Mouse (Mus musculus): ENCODE results near the gene Fam189a2. TPM values are rescaled to one million over a fixed set of nuclear protein-coding genes. Genes with fewer than 3 reads are reported as not detected.

Fam189a2 gene
- polyA plus RNA-seq, 1 experiment from 2014 or later = 2.9 TPM

- Histone ChIP-seq H3K27me3 (replicated peaks; ENCODE audit: control insufficient read depth, insufficient read depth, low read length) (no peaks in the 10 kb centered on the region), H3K36me3 (ENCODE audit: control insufficient read depth, insufficient read depth) (no peaks in the 10 kb centered on the region), H3K4me2 (replicated peaks; ENCODE audit: low read depth) (no peak overlapping the region), H3K9me3 (ENCODE audit: control insufficient read depth) (no peaks in the 10 kb centered on the region), H3K9ac (ENCODE audit: low read depth, low read length) (no peak overlapping the region), H3K4me1 (replicated peaks; ENCODE audit: control insufficient read depth, insufficient read depth, low read length) (0 out of 2 replicates have a peak, but pooled peaks cover 2% of the 10 kb centered on the region), H3K27ac (ENCODE audit: low read depth, low read length) (no peak overlapping the region), H3K4me3 (ENCODE audit: low read depth, low read length) (no peak overlapping the region)
- ATAC-seq = no peak
- TF ChIP-seq CTCF (IDR thresholded peaks at IDR 0.05; ENCODE audit: low read depth) = no peak
- 85% methylated on average over 7 of the region's 7 CpGs for WGBS
Measured at GRCm38 (mm10) chr19:24023351-24023750, 7.5 kb downstream of the Fam189a2 start.

- no peak for TF ChIP-seq CTCF (IDR thresholded peaks at IDR 0.05; ENCODE audit: low read depth)
- Histone ChIP-seq H3K36me3 (ENCODE audit: control insufficient read depth, insufficient read depth) (no peaks in the 10 kb centered on the region), H3K4me1 (replicated peaks; ENCODE audit: control insufficient read depth, insufficient read depth, low read length) (0 out of 2 replicates have a peak, but pooled peaks cover 2% of the 10 kb centered on the region), H3K4me3 (ENCODE audit: low read depth, low read length) (no peak overlapping the region), H3K9ac (ENCODE audit: low read depth, low read length) (no peak overlapping the region), H3K27ac (ENCODE audit: low read depth, low read length) (no peak overlapping the region), H3K27me3 (replicated peaks; ENCODE audit: control insufficient read depth, insufficient read depth, low read length) (no peaks in the 10 kb centered on the region), H3K9me3 (ENCODE audit: control insufficient read depth) (no peaks in the 10 kb centered on the region), H3K4me2 (replicated peaks; ENCODE audit: low read depth) (no peak overlapping the region)
- no peak for ATAC-seq
- 42% methylated on average over 3 of the region's 3 CpGs for WGBS
Measured at GRCm38 (mm10) chr19:24022771-24023170, 8.0 kb downstream of the Fam189a2 start.

GRCm38 (mm10) chr19:24022301-24022700, 8.5 kb downstream of the Fam189a2 start:
- Histone ChIP-seq H3K4me2 (replicated peaks; ENCODE audit: low read depth) (no peak overlapping the region), H3K27me3 (replicated peaks; ENCODE audit: control insufficient read depth, insufficient read depth, low read length) (no peaks in the 10 kb centered on the region), H3K4me1 (replicated peaks; ENCODE audit: control insufficient read depth, insufficient read depth, low read length) (peaks cover 3% of the 10 kb centered on the region), H3K9ac (ENCODE audit: low read depth, low read length) (no peak overlapping the region), H3K27ac (ENCODE audit: low read depth, low read length) (no peak overlapping the region), H3K4me3 (ENCODE audit: low read depth, low read length) (no peak overlapping the region), H3K9me3 (ENCODE audit: control insufficient read depth) (no peaks in the 10 kb centered on the region), H3K36me3 (ENCODE audit: control insufficient read depth, insufficient read depth) (no peaks in the 10 kb centered on the region)
- TF ChIP-seq CTCF (IDR thresholded peaks at IDR 0.05; ENCODE audit: low read depth) = no peak
- ATAC-seq = peak; percentile 37; the same call in 1 of the 2 replicates
- WGBS = 75% methylated on average over 6 of the region's 6 CpGs

GRCm38 (mm10) chr19:24020736-24021135, 10.1 kb downstream of the Fam189a2 start:
- no peak overlapping the region for H3K4me3 ChIP-seq (ENCODE audit: low read depth, low read length)
- H3K4me2 ChIP-seq (replicated peaks; ENCODE audit: low read depth) = no peak overlapping the region
- ATAC-seq = no peak
- no peaks in the 10 kb centered on the region for H3K27me3 ChIP-seq (replicated peaks; ENCODE audit: control insufficient read depth, insufficient read depth, low read length)
- no peak overlapping the region for H3K27ac ChIP-seq (ENCODE audit: low read depth, low read length)
- no peaks in the 10 kb centered on the region for H3K36me3 ChIP-seq (ENCODE audit: control insufficient read depth, insufficient read depth)
- WGBS = 77% methylated on average over 3 of the region's 3 CpGs
- peaks cover 9% of the 10 kb centered on the region for H3K4me1 ChIP-seq (replicated peaks; ENCODE audit: control insufficient read depth, insufficient read depth, low read length)
- no peak for TF ChIP-seq CTCF (IDR thresholded peaks at IDR 0.05; ENCODE audit: low read depth)
- no peak overlapping the region for H3K9ac ChIP-seq (ENCODE audit: low read depth, low read length)
- no peaks in the 10 kb centered on the region for H3K9me3 ChIP-seq (ENCODE audit: control insufficient read depth)

- Histone ChIP-seq H3K27ac (ENCODE audit: low read depth, low read length) (no peak overlapping the region), H3K4me2 (replicated peaks; ENCODE audit: low read depth) (no peak overlapping the region), H3K27me3 (replicated peaks; ENCODE audit: control insufficient read depth, insufficient read depth, low read length) (no peaks in the 10 kb centered on the region), H3K4me3 (ENCODE audit: low read depth, low read length) (no peak overlapping the region), H3K36me3 (ENCODE audit: control insufficient read depth, insufficient read depth) (no peaks in the 10 kb centered on the region), H3K9ac (ENCODE audit: low read depth, low read length) (no peak overlapping the region), H3K4me1 (replicated peaks; ENCODE audit: control insufficient read depth, insufficient read depth, low read length) (peaks cover 9% of the 10 kb centered on the region), H3K9me3 (ENCODE audit: control insufficient read depth) (no peaks in the 10 kb centered on the region)
- no peak for ATAC-seq
- no peak for TF ChIP-seq CTCF (IDR thresholded peaks at IDR 0.05; ENCODE audit: low read depth)
- 85% methylated on average over 9 of the region's 9 CpGs for WGBS
Measured at GRCm38 (mm10) chr19:24019609-24020008, 11.2 kb downstream of the Fam189a2 start.

GRCm38 (mm10) chr19:24018396-24018795, 12.4 kb downstream of the Fam189a2 start:
- no peak for ATAC-seq
- peaks cover 9% of the 10 kb centered on the region for H3K4me1 ChIP-seq (replicated peaks; ENCODE audit: control insufficient read depth, insufficient read depth, low read length)
- no peaks in the 10 kb centered on the region for H3K36me3 ChIP-seq (ENCODE audit: control insufficient read depth, insufficient read depth)
- WGBS = 65% methylated on average over 3 of the region's 3 CpGs
- no peaks in the 10 kb centered on the region for H3K9me3 ChIP-seq (ENCODE audit: control insufficient read depth)
- TF ChIP-seq CTCF (IDR thresholded peaks at IDR 0.05; ENCODE audit: low read depth) = no peak
- no peak overlapping the region for H3K4me3 ChIP-seq (ENCODE audit: low read depth, low read length)
- no peak overlapping the region for H3K9ac ChIP-seq (ENCODE audit: low read depth, low read length)
- H3K4me2 ChIP-seq (replicated peaks; ENCODE audit: low read depth) = no peak overlapping the region
- H3K27ac ChIP-seq (ENCODE audit: low read depth, low read length) = no peak overlapping the region
- no peaks in the 10 kb centered on the region for H3K27me3 ChIP-seq (replicated peaks; ENCODE audit: control insufficient read depth, insufficient read depth, low read length)

GRCm38 (mm10) chr19:24017892-24018291, 12.9 kb downstream of the Fam189a2 start:
- H3K4me1 ChIP-seq (replicated peaks; ENCODE audit: control insufficient read depth, insufficient read depth, low read length) = peaks cover 7% of the 10 kb centered on the region
- no peaks in the 10 kb centered on the region for H3K36me3 ChIP-seq (ENCODE audit: control insufficient read depth, insufficient read depth)
- WGBS = 22% methylated on average over 3 of the region's 3 CpGs
- H3K4me3 ChIP-seq (ENCODE audit: low read depth, low read length) = no peak overlapping the region
- H3K27ac ChIP-seq (ENCODE audit: low read depth, low read length) = no peak overlapping the region
- H3K4me2 ChIP-seq (replicated peaks; ENCODE audit: low read depth) = no peak overlapping the region
- no peak overlapping the region for H3K9ac ChIP-seq (ENCODE audit: low read depth, low read length)
- TF ChIP-seq CTCF (IDR thresholded peaks at IDR 0.05; ENCODE audit: low read depth) = no peak
- ATAC-seq = 0 out of 2 replicates have a peak, but pooled peaks have one; percentile 9
- no peaks in the 10 kb centered on the region for H3K27me3 ChIP-seq (replicated peaks; ENCODE audit: control insufficient read depth, insufficient read depth, low read length)
- H3K9me3 ChIP-seq (ENCODE audit: control insufficient read depth) = no peaks in the 10 kb centered on the region

Data from intestine, postnatal 0 days (tissue).